Mouse (Mus musculus) kidney, postnatal 25 days (tissue): ENCODE results near the gene Diras1.
A peak's percentile ranks its signal among the peaks of the same experiment; 100 is the strongest.
"Not testable (repeated sequence)": the region's sequence is repeated elsewhere in the genome, so short reads cannot be mapped to it uniquely, and the experiment has no call there.

Experiments used
- DNase-seq, 2 experiments: peaks; one replicate each; pipeline ENCODE4 v3.0.0; 2021; ENCODE audit warnings: mixed read lengths in 2 of 2

Diras1 gene

DNA sequence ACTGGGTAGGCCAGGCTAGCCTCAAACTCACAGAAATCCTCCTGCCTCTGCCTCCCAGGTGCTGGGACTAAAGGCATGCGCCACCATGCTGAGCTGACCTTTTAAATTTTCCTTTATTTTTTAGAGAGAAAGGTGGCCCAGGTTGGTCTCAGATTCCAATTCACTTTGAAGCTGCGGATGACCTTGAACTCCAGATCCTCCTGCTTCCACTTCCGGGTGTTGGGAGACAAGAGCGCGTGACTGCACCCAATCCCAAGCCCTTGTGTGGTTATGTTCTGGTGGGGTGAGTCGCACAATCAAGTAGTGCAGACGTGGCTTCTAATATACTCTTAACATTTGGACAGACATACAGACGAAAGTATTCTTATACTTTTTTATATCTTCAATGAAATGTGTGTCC, 29.0 kb downstream of the Diras1 start:
- DNase-seq, result no peak

DNA sequence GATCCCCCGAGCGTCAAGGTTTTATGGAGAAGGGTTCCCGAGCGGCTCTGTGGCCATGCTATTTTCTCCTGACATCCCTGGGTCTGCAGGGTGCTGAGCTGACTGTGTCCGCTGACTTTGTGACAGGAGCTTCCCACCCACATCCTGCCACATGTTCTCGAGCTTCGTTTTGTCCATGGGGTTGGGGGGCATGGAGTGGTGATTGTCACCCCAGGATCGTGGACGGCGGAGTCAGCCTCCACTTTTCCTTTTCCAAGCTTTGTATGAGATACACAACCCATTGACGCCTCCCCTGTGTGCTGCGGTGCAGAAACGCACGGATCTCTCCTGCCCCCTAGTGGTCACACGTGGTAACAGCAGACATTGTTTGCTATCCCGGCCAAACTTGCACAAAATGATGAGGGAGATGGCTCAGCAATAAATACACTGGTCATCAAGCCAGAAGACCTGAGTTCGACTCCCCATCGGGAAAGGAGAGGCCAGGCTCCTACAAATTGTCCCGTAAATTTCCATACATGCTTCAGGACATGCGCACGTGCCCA, 30.3 kb downstream of the Diras1 start:
- DNase-seq, result peak; percentile 78 to 86

DNA sequence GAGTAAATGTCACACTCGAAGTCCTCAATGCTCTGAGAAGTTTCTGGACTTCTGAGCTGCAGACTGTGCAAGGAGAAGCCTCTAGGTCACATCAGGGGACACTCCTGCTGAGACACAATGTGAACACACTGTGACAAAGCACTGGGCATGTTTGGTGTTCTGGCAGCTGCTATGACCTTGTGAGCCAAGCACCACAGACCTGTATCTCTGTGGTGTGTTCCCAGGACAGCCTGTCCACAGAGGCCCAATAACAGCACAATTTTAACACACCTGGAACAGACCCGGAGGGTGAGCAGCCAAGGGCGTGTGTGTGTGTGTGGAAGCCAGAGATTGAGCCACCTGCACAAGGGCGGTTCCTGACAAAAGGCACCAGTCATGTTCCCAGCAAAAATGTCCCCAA, 30.8 kb downstream of the Diras1 start:
- DNase-seq, result no peak

DNA sequence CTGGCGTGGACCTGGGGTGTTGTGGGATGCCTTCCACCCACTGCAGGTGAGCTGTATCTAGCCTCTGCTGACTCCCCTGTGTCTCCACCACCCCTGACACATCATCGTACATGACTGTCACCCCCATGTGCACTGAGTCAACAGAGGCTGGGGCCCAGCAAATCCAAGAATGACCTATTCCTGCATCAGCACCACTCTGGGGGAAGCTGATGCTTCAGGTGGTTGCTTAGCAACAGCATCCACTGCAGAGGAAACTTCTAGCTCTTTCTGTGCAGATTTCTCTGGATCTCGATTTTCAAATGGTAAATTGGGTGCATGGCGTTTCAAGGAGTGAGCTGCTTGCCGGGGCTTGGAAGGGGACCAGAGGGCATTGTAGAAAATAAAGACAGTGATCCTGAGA, 32.2 kb downstream of the Diras1 start:
- no peak for DNase-seq

DNA sequence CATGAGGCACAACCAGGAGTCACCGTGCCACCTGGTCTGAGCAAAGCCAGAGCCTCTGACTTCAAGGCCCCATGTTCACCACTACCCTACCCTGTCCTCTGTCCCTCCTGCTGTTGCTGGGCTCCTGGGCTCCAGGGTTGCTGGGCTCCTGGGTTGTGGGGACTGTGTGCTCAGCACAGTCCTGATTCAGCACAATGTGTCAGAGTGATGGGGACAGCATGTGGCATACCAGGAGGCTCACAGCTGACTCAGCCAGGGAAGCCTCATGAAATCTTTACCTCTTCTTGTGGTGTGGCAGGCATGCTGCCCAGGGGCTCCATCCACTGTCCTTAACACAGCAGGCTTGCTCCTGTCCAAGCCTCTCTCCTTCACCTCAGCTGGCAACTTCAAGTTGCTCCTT, 33.5 kb downstream of the Diras1 start:
- DNase-seq, result no peak

DNA sequence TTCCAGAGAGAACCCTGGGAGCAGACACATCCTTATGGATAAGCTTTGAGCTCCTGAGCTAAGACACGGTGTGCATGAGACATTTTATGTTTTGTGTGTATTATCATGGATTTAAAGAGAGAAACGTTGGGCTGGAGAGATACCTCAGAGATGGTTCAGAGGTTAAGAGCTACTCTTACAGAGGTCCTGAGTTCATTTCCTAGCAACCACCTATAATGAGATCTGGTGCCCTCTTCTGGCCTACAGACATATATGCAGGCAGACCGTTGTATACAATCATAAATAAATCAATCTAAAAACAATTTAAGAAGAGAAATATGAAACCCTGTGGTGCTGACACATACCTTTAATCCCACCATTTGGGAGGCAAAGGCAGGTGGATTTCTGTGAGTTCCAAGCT, 34.5 kb downstream of the Diras1 start:
- no peak for DNase-seq

DNA sequence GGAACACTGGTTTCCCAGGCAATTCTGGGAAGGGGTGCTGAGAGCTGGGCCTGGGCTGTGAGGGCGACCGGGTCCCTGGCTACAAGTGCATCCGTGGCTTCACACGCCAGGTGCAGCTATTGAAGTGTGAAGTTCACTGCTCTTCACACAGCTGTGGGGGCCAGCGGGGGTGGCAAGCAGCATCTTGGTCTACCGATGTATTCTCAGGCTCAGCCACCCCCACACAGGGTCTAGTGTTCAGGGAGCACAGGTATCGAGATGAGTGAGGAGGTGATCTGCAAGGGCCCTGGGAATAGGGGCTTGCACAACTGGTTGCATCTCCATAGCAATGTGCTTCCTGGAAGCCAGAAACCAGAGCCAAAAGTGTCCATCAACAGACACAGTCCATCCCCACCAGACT, 35.1 kb downstream of the Diras1 start:
- DNase-seq, result no peak

DNA sequence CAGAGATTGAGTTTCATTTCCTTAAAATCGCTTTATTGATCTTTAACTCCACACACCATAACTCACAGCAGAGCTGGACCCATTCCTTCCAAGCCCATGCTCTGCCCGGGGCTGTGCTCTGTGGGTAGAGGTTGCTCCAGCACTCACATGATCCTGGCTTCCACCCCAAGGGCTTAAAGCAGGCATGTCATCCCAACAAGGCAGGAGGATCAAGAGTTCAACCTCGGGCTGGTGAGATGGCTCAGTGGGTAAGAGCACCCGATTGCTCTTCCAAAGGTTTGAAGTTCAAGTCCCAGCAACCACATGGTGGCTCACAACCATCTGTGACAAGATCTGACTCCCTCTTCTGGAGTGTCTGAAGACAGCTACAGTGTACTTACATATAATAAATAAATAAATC, 35.6 kb downstream of the Diras1 start:
- not testable (repeated sequence) for DNase-seq

DNA sequence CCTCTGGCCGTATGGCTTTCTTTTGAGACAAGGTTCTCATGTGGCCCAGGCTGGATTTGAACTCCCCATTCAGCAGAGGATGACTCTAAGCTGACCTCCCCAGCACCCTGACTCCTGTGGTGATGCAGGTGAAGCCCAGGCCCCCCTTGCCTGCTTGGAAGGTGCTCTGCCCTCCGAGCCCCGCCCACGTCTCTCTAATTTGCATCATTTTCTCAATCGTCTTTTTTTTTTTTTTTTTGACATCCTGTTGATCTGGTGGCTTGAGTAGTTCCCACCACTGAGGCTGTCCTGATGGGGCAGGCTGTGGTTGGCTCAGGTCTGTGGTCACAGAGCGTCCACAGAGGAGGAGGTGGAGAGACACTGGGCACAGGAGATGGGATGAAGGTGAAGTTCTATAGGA, 36.0 kb downstream of the Diras1 start:
- no peak for DNase-seq

DNA sequence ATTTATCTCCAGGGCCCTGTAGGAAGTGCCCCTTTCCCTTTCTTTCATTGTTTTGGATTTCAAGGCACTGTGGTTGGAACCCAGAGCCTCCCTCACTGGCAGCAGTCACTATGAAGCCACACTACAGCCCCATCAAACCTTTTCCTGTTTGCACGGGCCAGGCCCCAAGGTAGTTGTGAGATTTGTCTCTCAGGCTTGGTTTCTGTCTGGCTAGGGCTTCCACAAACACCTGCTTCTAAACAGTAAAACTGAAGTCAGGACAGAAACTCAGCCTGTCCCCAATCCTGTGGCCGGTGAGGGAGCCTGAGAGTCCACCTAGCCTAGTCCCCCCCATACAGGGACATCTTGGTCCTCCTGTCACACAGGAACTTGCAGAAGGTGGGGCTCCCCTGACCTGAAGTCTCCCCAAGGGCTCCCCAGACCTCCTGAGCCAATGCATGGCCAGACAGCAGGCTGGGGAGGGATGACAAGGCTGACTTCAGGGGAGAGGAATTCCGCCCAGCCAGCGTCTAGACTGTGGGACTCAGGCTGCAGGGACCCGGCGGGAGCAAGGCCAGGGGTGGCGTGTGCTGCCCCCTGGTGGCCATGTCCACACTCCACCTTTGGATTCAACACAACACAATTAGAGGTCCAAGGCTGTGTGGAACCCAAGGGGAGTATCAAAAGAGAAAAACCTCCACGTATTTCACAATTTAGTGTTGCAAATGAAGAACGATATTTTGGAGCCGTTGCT, 37.6 kb downstream of the Diras1 start:
- DNase-seq, result peak; percentile 89 to 90

DNA sequence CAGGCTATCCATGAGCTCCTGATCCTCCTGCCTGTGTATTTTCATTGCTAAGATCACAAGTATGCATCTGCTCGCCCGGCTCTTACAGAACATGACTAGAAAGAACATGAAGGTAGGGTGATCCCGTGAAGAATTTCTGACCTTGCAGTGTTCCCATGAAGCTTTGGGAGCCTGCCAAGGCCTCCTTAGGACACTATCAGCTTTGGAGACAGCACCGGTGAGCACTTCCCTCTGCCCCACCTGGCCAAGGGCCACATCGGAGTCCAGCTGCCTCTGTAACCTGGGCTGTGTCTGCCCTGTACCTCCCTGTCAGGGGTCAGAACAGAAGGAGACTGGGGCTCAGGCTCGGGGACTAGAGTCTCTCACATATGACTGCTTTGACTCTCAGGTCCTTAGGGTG, 38.7 kb downstream of the Diras1 start:
- peak; percentile 72 to 89 for DNase-seq

DNA sequence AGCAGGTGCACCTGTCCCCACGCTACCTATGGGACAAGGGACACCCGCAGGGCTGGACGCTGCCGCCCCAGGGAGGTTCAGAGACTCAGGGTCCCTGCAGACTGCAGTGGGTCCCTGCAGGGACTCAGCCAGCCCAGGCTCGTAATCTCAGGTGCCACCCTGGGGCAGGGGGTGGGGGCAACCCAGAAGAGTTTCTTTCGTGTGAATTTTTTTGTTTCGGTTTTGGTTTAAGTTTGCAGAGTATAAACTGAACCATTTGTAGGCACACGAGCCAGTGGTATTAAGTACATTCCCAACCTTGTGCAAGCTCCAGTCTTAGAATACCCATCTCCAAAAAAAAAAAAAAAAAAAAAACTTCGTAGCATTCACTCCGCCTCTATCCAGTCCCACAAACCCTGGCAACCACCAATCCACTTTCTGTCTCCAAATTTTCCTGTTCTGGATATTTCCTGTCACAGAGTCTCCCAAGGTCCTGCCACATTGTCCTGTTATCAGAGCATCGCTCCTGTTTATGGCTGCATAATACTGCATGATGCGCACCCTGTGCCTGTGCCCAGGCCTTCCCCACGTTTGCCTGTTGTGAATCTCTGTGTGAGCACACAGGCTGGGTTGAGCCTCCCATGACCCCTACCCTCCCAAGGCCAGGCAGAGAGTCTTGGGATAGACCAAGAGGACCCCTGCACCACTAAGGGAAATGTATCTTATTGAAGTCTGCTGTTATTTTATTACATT, 39.3 kb downstream of the Diras1 start:
- no peak for DNase-seq

DNA sequence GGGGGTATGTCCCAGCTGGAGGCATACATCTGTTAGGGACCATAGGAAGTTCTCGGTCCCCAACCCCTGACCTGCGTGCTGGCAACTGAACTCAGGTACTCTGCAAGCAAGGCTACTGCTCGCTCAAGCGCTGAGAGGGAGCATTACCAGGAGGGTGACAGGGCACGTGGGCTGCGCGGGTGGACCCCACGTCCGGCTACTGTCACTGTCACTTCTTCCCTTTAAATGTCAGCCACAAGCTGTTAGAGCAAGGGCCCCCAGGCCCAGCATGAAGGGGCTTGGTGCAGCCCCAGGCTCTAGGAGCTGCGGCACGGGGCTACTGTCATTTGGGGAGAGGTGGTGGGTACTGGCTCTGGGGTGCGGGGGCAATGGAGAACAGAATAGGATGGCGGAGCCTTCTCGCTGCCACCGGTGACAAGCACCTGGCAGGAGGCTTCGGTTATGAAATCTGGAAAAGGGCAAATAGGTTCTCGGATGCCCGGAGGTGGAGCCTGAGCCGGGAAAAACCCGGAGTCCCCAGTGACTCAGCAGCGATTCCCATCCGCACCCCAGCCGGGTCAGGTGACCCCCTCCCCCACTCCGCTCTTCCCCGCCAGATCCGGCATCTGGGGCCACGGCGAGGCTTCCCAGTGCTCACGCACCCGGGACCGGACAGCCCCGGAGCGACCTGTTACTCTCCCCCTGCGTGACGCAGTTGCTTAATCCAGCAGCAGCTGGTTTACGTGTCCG, 40.1 kb downstream of the Diras1 start:
- peak; percentile 38 to 74 for DNase-seq

DNA sequence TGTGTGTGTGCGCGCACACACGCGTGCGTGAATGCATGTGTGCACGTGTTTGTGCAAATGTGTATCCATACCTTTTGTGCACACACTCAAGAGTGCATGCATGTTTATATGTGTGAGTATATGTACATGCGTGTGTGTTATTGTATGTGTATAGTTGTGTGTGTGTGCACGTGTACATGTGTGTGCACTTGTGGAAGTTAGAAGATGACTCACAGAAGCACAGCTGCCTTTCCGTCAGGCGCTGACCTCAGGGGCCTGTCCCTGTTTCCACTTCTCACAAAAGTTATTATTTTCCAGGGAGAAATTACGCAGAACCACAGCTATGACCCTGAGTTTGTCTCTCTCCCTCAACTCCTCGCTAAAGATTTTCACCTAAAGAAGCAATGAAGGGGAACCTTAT, 41.2 kb downstream of the Diras1 start:
- no peak for DNase-seq

DNA sequence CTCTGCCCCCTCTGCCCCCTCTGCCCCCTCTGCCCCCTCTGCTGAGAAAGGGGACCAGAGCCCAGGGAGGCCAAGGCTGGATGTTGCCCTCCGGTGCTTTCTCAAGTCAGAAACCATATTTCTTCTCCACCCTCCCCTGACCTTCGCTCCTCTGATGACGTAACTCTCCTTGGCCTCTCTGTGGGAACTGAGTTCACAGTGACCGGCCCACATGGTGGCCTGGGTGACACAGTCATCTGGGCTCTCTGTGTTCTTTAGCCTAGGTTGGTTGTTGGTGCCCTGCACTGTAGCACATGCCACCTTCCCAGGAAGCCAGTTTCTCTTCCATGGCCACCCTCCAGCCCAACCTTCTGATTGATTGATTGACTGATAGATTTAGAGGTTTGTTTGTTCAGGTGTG, 43.1 kb downstream of the Diras1 start:
- DNase-seq, result peak; percentile 48 to 75

DNA sequence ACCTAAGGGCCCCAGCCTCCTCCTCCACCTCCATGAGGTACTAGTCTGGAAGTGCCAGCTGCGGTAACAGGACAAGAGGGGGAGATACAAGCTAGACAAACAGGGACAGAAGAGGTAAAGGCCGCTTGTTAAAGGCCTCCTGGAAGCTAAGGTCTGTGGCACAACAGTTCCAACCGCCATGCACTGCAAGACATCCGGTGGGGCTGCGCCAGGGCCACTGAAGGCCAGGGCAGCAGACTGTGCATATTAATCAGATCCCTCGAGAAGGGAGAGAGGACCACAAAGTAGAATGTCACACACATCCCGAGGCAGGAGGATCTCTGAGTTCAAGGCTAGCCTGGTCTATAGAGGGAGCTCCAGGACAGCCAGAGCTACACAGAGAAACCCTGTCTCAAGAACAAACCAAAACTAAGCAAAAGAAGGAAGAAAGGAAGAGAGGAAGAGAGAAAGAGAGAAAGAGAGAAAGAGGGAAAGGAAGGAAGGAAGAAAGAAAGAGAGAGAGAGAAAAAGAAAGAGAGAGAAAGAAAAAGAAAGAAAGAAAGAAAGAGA, 43.8 kb downstream of the Diras1 start:
- DNase-seq, result no peak

DNA sequence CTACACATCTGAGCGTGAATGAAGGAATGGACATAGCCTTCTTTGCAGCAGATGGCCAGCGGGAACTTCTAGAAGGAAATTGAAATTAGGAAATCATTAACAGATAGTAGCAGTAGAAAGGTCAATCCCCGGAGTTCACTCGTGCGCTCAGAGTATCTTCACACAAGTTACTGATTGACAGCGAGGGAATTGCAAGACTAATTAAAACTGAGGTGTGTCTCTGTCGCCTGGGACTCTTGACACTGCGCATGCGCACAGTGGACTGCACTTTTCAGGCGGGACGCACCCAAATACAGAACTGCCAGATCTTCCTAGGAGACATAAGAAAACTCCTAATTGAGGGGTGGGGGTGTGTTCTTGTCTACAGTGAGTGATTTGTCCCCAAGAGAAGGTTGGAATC, 50.0 kb downstream of the Diras1 start:
- peak; percentile 77 to 89 for DNase-seq

DNA sequence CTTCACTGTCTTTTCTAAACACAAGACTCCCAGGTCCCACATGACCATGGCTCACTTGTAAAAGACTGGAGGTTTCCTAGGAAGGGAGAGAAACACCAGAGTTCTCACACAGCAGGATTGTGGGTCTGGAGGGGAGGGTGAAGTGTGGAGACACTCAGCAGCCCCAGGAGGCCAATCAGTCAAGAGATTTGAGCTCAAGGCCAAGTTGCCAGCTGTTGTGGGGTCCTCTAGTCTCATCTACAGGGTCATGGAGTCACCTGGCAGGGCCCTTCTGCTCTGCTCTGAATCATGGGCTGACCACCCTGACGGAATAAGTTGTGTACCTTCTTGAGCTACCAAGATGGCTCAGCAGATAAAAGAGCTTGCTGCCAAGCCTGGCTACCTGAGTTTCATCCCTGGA, 51.7 kb downstream of the Diras1 start:
- DNase-seq, result peak in 1 of 2 experiments; percentile 54

DNA sequence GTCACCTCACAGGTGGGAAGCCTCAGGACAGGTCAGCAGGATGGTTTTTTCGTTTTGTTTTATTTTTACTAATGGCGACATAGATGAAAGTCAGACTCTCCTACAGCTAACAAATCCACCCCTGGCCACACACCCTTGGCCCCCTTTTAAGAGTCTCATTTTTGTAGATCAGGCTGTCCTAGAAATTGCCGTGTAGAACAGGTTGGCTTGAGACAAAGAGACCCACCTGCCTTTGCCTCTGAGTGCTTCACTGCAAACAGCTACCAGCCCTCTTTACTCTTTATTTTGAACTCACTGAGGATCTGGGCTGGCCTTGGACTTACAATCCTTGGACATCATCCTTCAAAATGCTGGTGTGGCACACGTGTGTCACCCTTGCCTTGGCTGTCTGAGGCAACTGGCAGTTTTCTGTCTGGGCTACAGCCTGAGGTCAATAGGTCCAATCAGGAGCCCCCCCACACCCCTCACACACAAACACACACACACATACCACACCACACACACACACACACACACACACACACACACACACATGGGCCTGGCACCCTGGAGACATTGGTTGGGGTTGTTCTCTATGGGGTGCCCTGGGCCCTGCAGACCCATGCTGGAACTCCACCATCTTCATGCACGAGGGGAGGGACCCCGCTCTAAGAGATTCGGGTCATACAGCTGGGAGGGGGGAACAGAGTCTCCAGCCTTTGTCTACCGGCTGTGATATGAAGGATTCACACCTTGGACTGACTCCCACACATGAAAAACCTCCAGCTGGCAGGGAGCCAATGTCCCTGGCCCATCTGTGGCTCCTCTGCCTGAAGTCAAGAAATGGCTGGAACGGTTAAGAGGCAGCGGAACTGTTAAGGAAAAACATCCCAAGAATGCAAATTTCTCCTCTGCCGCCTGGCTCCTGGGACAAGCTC, 53.1 kb downstream of the Diras1 start:
- DNase-seq, result peak; percentile 77

DNA sequence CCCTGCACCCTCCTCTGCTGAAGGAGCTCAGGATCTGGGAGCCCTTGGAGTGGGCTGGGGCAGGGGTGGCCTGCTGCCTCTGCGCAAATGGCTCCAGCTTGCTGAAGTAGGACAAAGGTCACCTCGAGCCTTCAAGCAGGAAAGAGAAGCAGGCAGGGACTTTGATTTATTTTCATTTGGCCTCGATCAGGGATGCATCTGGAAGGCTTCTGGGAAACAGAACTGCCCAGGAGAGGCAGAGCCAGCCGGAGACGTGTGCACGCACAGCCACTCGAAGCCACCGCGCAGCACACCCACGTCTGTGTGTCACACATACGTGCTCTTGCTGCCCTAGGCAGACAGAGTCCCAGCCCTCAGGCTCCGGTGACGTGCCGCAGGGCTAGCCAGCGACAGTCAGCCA, 53.9 kb downstream of the Diras1 start:
- DNase-seq, result peak; percentile 75 to 86

DNA sequence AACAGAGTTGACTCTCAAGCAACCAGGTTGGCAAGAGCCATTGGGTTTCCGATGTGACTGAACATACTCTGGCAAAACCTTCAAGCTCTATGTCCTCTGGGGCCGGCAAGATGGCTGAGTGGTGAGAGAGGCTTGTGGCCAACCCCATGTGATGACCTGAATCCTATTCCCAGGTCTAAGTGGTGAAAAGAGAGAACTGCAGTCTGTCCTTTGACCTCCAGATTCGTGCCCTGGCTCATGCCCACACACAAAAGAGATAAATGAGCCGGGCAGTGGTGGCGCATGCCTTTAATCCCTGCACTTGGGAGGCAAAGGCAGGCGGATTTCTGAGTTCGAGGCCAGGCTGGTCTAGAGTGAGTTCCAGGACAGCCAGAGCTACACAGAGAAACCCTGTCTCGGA, 55.3 kb downstream of the Diras1 start:
- no peak for DNase-seq
